Mouse (Mus musculus): ENCODE measurements around the gene Gnat1. TPM values are rescaled to one million over a fixed set of nuclear protein-coding genes. Genes with fewer than 3 reads are reported as not detected.

Gene Gnat1
- polyA plus RNA-seq, 1 experiment from 2014 or later, result 0.85 TPM

DNA sequence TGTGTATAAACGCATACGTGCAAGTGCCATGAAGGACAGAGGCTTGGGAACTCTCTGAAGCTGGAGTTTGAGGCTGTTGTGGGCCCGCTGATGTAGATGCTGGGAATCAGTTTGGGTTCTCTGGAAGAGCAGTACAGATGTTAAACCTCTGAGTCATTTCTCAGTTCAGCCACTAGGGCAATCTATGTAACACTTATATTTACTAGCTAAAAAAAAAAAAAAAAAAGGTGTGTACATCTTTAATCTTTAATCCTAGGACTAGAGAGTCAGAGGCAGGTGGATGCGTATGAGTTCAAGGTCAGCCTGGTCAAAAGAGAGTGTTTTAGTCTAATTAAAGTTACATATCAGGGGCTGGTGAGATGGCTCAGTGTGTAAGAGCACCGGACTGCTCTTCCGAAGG, 32.5 kb downstream of the Gnat1 start:
- DNase-seq (ENCODE audit: low spot score), result no peak

DNA sequence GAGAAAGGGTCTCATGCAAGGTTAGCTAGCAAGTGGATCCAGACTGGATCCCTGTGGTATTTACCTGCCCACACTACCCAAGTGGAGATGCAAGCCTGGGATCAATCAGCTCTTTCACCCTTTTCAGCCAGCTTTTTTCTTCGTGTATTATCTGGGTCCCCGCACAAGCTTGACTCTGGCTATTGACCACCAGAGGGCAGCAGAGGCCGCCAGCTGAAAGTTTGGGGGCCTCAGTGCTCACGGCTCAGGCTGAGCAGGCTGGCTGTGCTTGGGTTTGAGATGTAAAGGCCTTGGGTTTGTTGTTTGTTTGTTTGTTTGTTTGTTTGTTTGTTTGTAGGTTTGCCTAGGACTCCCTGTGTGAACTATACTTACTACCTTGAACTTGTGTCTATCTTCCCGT, 33.9 kb downstream of the Gnat1 start:
- DNase-seq (ENCODE audit: low spot score), result peak; percentile 85

GRCm38 (mm10) chr9:107645153-107645510, 34.4 kb downstream of the Gnat1 start:
- no peak for DNase-seq (ENCODE audit: low spot score)

- DNase-seq (ENCODE audit: low spot score), result peak; percentile 96
Measured at GRCm38 (mm10) chr9:107644495-107645152, 34.9 kb downstream of the Gnat1 start.

DNA sequence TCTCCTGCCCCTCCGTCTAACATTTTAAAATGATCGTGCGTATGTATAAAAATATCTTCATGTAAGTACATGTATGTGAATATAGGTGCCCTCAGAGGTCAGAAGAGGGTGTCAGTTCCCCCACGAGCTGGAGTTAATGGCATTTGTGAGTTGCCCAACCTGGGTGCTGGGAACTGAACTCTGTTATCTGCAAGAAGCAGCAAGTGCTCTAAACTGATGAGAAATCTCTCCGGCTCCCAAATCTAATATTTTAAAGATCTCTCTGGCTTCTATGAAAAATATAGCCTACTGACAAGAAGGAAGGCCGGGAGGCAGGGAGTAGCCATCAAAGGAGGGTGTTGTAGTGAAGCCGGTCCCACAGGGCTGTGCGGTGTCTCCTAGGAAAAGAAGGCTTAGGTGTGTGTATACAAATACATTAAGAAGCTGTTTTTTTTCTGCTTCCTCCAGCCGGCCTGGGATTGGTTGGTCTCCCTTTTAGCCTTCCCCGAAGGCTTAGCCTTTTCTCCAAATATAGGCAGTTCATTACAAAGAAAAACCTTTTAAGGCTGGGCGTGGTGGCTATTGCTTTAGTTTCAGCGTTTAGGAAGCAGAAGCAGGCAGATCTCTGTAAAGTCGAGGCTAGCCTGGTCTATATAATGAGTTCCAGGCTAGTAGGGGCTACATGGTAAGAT, 35.8 kb downstream of the Gnat1 start:
- no peak for DNase-seq (ENCODE audit: low spot score)

GRCm38 (mm10) chr9:107641666-107642065, 37.8 kb downstream of the Gnat1 start:
- no peak for DNase-seq (ENCODE audit: low spot score)

DNA sequence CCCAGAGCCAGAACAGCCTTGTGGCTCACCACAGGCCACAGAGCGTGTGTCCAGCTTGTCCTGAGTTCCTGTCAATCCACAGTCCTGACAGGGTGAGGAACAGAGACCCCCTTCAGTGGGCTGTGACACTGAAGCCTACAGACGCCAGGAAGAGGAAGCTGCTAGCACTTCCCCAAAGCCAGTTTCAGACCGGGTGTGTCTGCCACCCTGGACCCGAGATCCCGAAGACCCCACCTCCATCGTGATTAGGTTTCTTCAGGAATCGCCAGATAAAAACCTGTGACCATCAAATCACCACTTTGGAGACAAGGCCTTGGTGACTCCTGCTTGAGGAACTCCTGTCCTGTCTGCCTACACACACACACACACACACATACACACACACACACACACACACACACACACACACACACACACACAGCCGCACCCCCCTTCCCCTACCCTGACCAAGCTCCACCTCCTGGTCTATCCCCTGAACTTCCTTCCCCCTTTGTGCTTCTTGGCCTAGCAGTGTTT, 39.2 kb downstream of the Gnat1 start:
- peak; percentile 39 for DNase-seq (ENCODE audit: low spot score)

DNA sequence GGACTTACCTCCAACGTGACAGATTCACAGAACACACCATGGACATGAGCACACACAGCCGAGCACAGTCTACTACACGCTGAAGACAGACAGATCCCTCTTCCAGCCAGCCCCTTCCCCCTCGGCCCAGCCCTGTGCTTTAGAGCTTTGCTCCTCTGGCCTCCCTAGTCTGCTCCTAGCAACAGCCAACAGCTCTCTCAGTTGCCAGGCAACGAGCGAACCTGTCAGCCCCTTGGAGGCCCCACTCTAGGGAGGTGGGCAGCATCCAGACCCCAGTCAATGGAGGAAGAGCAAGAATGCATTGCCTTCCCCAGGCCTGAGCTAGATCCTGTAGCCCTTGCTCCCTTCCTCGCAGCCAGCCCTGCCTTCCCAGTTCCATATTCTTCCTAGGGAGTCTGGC, 42.4 kb downstream of the Gnat1 start:
- no peak for DNase-seq (ENCODE audit: low spot score)

GRCm38 (mm10) chr9:107635279-107636028, 44.1 kb downstream of the Gnat1 start, which contains the start of gene Gnai2:
Gnai2 (minus strand) TSS chr9:107635367.
- DNase-seq (ENCODE audit: low spot score), result peak; percentile 93

GRCm38 (mm10) chr9:107634406-107635278, 44.9 kb downstream of the Gnat1 start:
- DNase-seq (ENCODE audit: low spot score), result peak; percentile 39

- peak; percentile 41 for DNase-seq (ENCODE audit: low spot score)
Measured at GRCm38 (mm10) chr9:107633661-107634405, 45.7 kb downstream of the Gnat1 start.

GRCm38 (mm10) chr9:107633091-107633660, 46.3 kb downstream of the Gnat1 start:
- peak; percentile 90 for DNase-seq (ENCODE audit: low spot score)

- DNase-seq (ENCODE audit: low spot score), result no peak
Measured at GRCm38 (mm10) chr9:107632478-107632877, 47.0 kb downstream of the Gnat1 start.

DNA sequence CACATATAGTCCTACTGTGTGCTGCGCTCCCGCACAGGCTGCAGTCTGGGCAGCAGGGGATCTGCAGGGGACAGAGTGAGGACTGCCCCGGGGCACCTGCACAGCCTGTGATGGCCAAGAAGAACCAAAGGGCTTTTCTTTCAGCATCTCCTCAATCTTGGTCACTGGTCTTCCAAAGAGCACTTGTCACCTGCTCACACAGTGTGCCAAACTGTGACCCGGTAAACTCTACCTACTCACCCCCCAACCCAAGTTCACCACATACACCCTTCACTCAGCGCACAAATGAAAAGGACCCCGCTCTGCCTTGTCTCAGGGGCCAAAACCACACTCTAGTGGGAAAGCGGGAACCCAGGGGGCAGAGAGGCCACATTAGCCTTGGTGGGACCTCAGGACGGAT, 47.7 kb downstream of the Gnat1 start:
- DNase-seq (ENCODE audit: low spot score), result no peak

GRCm38 (mm10) chr9:107631311-107631826, 48.1 kb downstream of the Gnat1 start:
- DNase-seq (ENCODE audit: low spot score), result no peak

GRCm38 (mm10) chr9:107630576-107630975, 48.9 kb downstream of the Gnat1 start:
- DNase-seq (ENCODE audit: low spot score), result no peak

DNA sequence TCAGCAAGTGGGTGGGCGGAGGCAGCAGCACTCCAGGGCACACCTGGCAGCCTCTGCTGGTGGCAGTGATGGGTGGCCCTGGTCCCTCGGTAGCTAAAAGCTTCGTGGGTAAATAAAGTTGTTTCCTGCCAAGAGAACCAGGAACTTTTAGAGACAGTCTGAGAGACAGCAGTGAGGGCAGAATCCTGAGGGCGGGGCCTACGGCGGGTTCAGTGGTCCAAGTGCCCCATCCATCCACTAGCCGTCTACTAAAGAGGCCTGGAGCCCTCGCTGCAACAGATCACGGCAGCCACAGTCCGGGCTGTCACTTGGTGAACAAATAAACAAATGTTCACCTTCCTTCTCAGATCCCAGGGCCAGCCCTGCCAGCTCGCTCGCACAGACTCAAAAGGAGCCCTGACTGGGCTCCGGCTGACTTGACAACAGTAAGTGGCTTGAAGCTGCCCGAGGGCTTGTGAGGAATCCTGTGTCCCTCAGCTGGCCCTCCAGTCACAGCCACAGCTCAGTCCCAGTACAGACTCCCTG, 49.5 kb downstream of the Gnat1 start:
- peak; percentile 56 for DNase-seq (ENCODE audit: low spot score)

GRCm38 (mm10) chr9:107629411-107629730, 50.1 kb downstream of the Gnat1 start:
- DNase-seq (ENCODE audit: low spot score), result peak; percentile 31

DNA sequence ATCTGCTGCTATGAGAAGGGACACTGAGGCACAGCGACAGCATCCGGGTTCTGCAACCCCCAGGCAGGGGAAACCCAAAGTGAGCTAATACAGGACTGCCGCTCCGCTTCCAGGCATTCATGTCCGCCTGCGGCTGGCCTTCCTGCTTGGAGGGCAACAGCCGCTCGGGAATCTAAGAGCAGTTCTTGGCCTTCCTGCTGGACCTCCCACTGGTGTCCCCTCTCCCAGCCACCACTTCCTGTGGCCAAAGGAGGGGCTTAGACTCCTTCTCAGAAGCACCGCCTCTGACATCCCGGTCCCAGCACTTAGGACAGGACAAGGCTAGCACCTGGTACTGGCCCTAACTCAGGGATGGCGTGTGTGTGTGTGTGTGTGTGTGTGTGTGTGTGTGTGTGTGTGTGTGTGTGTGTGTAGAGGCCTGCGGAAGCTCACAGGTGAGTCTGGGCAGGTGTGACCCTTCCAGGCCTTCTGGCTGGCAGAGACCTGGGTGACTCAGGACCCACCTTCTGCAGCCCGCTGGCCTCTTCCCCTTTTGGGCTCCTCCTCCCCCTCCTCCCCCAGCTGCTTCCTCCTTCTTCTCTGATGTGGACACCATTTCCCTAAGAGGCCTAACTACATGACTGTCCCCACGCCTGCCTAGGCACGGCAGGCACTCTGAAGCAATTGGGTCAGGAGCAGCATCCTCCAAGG, 50.6 kb downstream of the Gnat1 start:
- no peak for DNase-seq (ENCODE audit: low spot score)

All from thymus, postnatal 0 days (tissue).